Mouse (Mus musculus) heart, postnatal 0 days (tissue): ENCODE measurements at regions not wholly inside any gene's neighbourhood (a gene's known extent, or its start where the extent isn't known, plus 50 kb on each side); places are given as distances from the start of the nearest gene placed in this dataset.

Experiments used
- ATAC-seq: fragments of 200-750 bp; cut with Nextera tagmentation; 2 replicates; pipeline ENCODE4 v1.8.0; 2017; ENCODE audit warnings: low read depth, moderate number of reproducible peaks, moderate library complexity; ENCODE audit not compliant: insufficient read depth
- DNase-seq: peaks from one replicate; pipeline ENCODE4 v3.0.0-alpha.2; 2016; ENCODE audit warnings: low spot score
- H3K27ac ChIP-seq: fragments of 300-500 bp; sonication (generic); 2 replicates; pipeline ENCODE4 v1.5.1; 2014; ENCODE audit warnings: low read depth, mild to moderate bottlenecking
- H3K27me3 ChIP-seq: fragments of 300-500 bp; sonication (generic); 2 replicates; pipeline ENCODE4 v1.6.1; 2014; ENCODE audit warnings: low read length, mixed read lengths; ENCODE audit not compliant: control insufficient read depth, insufficient read depth
- H3K36me3 ChIP-seq: fragments of 300-500 bp; sonication (generic); replicated peaks from 2 replicates; pipeline ENCODE4 v1.6.1; 2014; ENCODE audit warnings: low read length, mixed read lengths; ENCODE audit not compliant: control insufficient read depth, insufficient read depth
- H3K4me1 ChIP-seq: fragments of 300-500 bp; sonication (generic); 2 replicates; pipeline ENCODE4 v1.6.1; 2014; ENCODE audit warnings: antibody characterized with exemption; ENCODE audit not compliant: control insufficient read depth, insufficient read depth
- H3K4me2 ChIP-seq: fragments of 300-500 bp; sonication (generic); 2 replicates; pipeline ENCODE4 v1.6.1; 2014; ENCODE audit warnings: low read depth, mild to moderate bottlenecking, low read length, moderate library complexity
- H3K4me3 ChIP-seq: fragments of 300-500 bp; sonication (generic); 2 replicates; pipeline ENCODE4 v1.5.1; 2014; ENCODE audit warnings: low read depth, low read length
- H3K9ac ChIP-seq: fragments of 300-500 bp; sonication (generic); replicated peaks from 2 replicates; pipeline ENCODE4 v1.6.1; 2014; ENCODE audit warnings: low read depth, low read length, mixed read lengths
- H3K9me3 ChIP-seq: fragments of 300-500 bp; sonication (generic); replicated peaks from 2 replicates; pipeline ENCODE4 v1.6.1; 2016; ENCODE audit warnings: low read length; ENCODE audit not compliant: control insufficient read depth
- CTCF ChIP-seq: IDR thresholded peaks from 2 replicates; pipeline ENCODE4 v1.5.1; 2016; ENCODE audit warnings: antibody characterized with exemption, control low read depth, low read depth
- EP300 ChIP-seq: IDR thresholded peaks from 2 replicates; pipeline ENCODE4 v1.6.1; 2016; ENCODE audit warnings: antibody characterized with exemption, low read depth
- WGBS: fragments of 180-500 bp; shearing (Covaris S2); extraction: QIAGEN DNeasy Blood & Tissue Kit; methylation state at CpG from one replicate; pipeline ENCODE4 v1.1.7; 2014; 5-methylcytosine and 5-hydroxymethylcytosine counted together

DNA sequence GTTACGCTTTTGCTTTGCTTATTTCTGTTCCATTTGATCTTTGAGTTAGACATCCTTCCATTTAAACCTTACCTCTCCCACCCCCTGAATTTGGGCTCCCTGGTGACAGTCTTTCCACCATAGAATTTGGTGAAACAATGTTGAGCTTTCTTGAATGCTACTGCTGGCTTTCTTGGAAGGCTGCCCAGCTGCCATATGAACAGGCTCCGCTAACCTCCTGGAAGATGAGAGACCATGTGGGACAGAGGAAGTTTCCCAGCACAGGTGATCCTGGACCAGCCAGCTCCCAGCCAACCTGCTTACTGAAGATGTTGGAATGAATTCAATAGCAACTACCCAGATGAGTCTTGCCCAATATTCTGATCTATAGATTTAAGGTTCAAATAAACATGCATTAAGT lies 868.6 kb upstream of the Tenm3 start:
- no peak overlapping the region for H3K9ac ChIP-seq
- no peak overlapping the region for H3K27ac ChIP-seq
- no peaks in the 10 kb centered on the region for H3K27me3 ChIP-seq
- H3K4me1 ChIP-seq, result no peaks in the 10 kb centered on the region
- H3K36me3 ChIP-seq, result no peaks in the 10 kb centered on the region
- no peak for ATAC-seq
- DNase-seq, result no peak
- H3K4me2 ChIP-seq, result no peak overlapping the region
- H3K9me3 ChIP-seq, result no peaks in the 10 kb centered on the region
- no peak overlapping the region for H3K4me3 ChIP-seq
- TF ChIP-seq CTCF (no peak), EP300 (no peak)
- WGBS, result 75% methylated on average over 2 of the region's 2 CpGs

DNA sequence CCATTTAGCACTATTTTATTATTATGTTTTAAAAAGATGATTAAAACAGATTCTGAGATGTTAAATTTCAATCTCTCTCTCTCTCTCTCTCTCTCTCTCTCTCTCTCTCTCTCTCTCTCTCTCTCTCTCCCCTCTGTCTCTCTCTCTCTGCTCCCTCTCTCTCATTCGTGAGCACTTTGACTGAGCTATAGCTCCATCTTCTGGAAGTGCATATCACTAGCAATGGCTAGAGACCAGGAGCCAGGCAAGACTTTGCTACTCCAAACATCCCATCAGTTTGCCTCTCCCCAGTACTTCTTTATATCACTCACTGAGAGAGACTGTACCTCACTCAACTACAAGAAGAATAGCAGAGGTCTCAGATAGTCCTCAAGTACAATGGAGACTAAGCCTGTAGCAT lies 865.0 kb upstream of the Tenm3 start:
- Histone ChIP-seq H3K27ac (no peak overlapping the region), H3K36me3 (no peaks in the 10 kb centered on the region), H3K27me3 (no peaks in the 10 kb centered on the region), H3K9me3 (no peaks in the 10 kb centered on the region), H3K4me2 (no peak overlapping the region), H3K4me3 (no peak overlapping the region), H3K4me1 (no peaks in the 10 kb centered on the region), H3K9ac (no peak overlapping the region)
- TF ChIP-seq EP300 (no peak), CTCF (peak; percentile 56)
- WGBS, result 17% methylated on average over 1 of the region's 1 CpGs
- ATAC-seq, result no peak
- DNase-seq, result peak; percentile 18

DNA sequence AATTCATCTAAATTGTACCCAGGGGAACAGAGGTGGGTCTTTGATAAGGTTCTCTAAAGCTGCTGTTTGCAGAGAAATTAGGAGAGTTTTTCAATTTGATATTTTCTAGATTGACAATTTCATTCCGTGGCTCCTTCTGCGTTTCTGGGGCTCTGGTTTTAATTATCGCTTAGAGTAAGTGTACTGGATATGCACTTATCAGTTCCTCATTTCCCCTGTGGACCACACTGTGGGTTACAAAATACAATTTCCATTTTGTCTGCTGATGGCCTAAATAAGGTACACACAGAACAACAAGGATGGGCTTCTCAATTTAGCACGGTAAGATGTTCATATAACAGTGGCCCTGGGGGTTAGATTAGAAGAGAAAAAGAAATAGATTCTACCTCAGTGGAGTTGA lies 855.3 kb upstream of the Tenm3 start:
- Histone ChIP-seq H3K27ac (no peak overlapping the region), H3K9me3 (no peaks in the 10 kb centered on the region), H3K9ac (no peak overlapping the region), H3K36me3 (no peaks in the 10 kb centered on the region), H3K4me2 (no peak overlapping the region), H3K4me3 (no peak overlapping the region), H3K4me1 (no peaks in the 10 kb centered on the region), H3K27me3 (no peaks in the 10 kb centered on the region)
- WGBS, result 76% methylated on average over 4 of the region's 4 CpGs
- no peak for ATAC-seq
- TF ChIP-seq EP300 (no peak), CTCF (no peak)
- no peak for DNase-seq

DNA sequence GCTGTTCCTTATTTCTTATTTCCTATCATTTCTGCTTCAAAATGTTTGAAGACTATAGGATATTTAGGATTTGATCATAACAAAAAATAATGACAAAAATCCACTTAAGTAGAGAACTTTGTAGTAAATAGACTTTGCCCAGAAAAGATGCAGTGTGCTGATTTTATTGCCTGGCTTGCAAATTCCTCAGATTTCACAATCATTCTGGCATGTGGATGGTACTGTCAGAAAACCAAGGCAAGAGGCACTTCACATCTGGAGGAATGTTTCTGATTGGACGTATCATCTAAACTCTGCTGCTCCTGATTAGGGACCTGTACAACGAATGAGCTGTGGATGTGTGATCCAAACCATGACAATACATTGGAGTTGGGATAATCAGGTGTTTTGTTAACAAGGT lies 853.0 kb upstream of the Tenm3 start:
- ATAC-seq, result no peak
- DNase-seq, result no peak
- TF ChIP-seq CTCF (no peak), EP300 (no peak)
- no peak overlapping the region for H3K27ac ChIP-seq
- H3K4me1 ChIP-seq, result no peaks in the 10 kb centered on the region
- H3K4me2 ChIP-seq, result no peak overlapping the region
- 24% methylated on average over 2 of the region's 2 CpGs for WGBS
- no peaks in the 10 kb centered on the region for H3K27me3 ChIP-seq
- H3K36me3 ChIP-seq, result no peaks in the 10 kb centered on the region
- H3K4me3 ChIP-seq, result no peak overlapping the region
- no peaks in the 10 kb centered on the region for H3K9me3 ChIP-seq
- H3K9ac ChIP-seq, result no peak overlapping the region
